Mouse (Mus musculus): ENCODE data around the gene 4930402H24Rik. TPM values are rescaled to one million over a fixed set of nuclear protein-coding genes. Genes with fewer than 3 reads are reported as not detected.

4930402H24Rik gene
- polyA plus RNA-seq (2016; fragmentation: Nextera tagmentation; extraction: Ambion mirVana) = 30.3 and 50.9 TPM in 2 replicates

DNA sequence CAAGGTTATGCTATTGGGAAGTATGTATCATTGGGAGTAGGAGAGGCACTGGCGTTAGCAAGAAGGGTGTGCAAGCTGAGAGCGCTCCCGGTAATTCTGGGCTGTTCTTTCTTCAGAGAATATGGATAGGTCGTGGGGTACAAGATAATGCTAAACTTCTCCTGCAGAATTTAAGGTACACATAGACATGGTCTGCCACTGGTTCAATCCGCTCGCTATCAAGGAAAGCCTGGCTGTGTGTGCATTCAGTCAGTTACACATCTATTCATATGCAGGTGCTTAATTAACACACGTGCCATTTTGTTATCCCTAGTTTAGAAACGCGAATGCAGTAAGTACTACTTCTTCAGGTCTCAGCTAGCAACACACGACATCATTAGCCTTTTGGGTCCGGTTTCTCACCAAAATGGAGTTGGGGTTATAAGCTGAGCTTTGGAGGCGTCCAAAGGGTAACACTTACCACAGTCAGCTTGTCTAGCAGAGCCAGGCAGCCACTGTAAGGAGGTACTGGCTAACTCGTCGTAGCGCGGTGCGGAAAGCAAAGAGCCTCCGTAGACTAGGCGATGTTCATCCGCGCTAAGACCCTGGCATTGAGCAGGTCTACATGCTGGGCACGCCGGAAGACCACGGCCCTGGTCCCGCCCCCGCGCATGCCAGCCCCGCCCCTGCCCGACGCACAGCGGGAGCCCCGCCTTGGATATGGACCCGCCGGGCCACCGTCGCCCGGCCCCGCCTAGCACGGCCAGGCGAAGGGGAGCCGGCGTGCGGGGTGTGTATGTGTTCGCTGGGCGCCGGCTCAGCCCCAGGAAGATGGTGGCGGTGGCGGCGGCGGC is at the start of gene 4930402H24Rik, which contains the start of gene Atrn:
TSS of gene 4930402H24Rik (minus strand) at position 656 of the 833 bp plus-strand sequence.
TSS of gene Atrn (plus strand) at position 745 of the 833 bp plus-strand sequence.
- H3K4me3 ChIP-seq = peak within 1 kb of the TSS; percentile 97
- peak within 1 kb of the TSS; percentile 90 for H3K27ac ChIP-seq
- WGBS = 5% methylated on average over 50 of the region's 50 CpGs
- H3K4me1 ChIP-seq (replicated peaks) = peaks cover 25% of the 10 kb centered on the region
- DNase-seq (ENCODE audit: low spot score) = peak; percentile 95
- no peaks in the 10 kb centered on the region for H3K9me3 ChIP-seq
- H3K27me3 ChIP-seq (ENCODE audit: insufficient read depth, poor library complexity, severe bottlenecking) = no peaks in the 10 kb centered on the region
- H3K36me3 ChIP-seq = no peaks in the 10 kb centered on the region

DNA sequence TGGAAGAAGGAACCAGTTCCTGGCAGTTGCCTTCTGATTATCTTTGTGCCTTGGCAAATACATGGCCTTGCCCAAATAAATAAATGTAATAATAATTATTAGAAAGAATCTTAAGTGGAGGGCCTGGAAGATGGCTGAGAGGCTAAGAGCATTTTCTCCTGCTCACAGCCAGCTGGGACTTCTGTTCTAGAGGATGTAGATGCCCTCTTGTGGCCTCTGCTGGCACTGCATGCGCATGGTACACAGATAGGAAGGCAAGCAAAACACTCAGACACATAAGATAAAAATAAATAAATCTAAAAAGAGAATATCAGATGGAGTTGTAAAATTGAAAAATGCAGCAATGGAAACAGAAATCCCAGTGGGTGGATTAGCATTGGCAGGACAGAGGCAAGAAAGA is 44.3 kb upstream of the 4930402H24Rik start:
- peaks cover 7% of the 10 kb centered on the region; the same call in 1 of the 2 replicates for H3K36me3 ChIP-seq
- H3K9me3 ChIP-seq = no peaks in the 10 kb centered on the region
- 2% methylated on average over 1 of the region's 1 CpGs for WGBS
- H3K27me3 ChIP-seq (ENCODE audit: insufficient read depth, poor library complexity, severe bottlenecking) = no peaks in the 10 kb centered on the region
- no peaks in the 10 kb centered on the region for H3K4me1 ChIP-seq (replicated peaks)
- DNase-seq (ENCODE audit: low spot score) = peak; percentile 83
- H3K27ac ChIP-seq = no peak overlapping the region
- no peak overlapping the region for H3K4me3 ChIP-seq

DNA sequence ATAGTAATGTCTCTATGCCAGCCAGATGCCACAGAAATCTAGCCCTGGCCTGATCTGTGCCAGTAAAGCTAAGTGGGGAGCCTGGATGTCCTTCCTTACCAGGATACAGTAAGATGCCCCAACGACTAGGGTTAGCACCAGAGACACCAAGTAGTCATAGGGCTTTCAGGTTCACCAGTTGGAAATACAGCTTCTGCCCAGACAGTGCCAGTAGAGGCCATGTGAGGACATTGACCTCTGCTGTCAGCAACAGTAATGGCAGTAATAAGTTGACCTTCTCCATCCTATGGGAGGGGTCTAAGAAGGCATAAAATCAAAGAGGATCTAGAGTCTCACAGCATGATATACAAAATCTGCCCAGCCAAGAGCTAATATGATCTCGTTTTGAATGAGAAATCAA is 43.6 kb upstream of the 4930402H24Rik start:
- Histone ChIP-seq H3K4me1 (replicated peaks) (no peaks in the 10 kb centered on the region), H3K4me3 (no peak overlapping the region), H3K27me3 (ENCODE audit: insufficient read depth, poor library complexity, severe bottlenecking) (no peaks in the 10 kb centered on the region), H3K9me3 (no peaks in the 10 kb centered on the region), H3K27ac (no peak overlapping the region), H3K36me3 (peaks cover 7% of the 10 kb centered on the region; the same call in 1 of the 2 replicates)
- no peak for DNase-seq (ENCODE audit: low spot score)
- WGBS = 82% methylated on average over 2 of the region's 2 CpGs

DNA sequence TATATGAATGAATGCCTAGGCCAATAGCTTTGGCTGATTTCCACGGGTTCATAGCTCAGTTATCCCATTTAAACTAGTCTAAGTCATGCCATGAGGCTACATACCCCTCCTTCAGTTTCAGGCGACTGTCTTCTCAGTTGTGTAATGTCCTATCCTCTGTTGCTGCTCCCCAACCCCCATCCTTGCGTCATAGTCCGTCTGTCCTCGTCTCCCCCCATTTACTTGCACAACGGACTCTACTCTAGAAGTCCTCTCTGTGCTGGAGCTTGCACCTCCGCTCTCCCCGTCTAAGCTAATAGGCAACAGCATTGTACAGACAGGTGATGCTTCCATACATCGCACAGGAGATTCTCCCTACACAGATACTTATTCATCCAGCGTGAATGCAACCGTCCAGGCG is 26.7 kb upstream of the 4930402H24Rik start:
- WGBS = 90% methylated on average over 12 of the region's 12 CpGs
- no peaks in the 10 kb centered on the region for H3K9me3 ChIP-seq
- no peak for DNase-seq (ENCODE audit: low spot score)
- H3K27me3 ChIP-seq (ENCODE audit: insufficient read depth, poor library complexity, severe bottlenecking) = no peaks in the 10 kb centered on the region
- H3K27ac ChIP-seq = no peak overlapping the region
- H3K4me1 ChIP-seq (replicated peaks) = no peaks in the 10 kb centered on the region
- H3K36me3 ChIP-seq = no peaks in the 10 kb centered on the region
- H3K4me3 ChIP-seq = no peak overlapping the region

DNA sequence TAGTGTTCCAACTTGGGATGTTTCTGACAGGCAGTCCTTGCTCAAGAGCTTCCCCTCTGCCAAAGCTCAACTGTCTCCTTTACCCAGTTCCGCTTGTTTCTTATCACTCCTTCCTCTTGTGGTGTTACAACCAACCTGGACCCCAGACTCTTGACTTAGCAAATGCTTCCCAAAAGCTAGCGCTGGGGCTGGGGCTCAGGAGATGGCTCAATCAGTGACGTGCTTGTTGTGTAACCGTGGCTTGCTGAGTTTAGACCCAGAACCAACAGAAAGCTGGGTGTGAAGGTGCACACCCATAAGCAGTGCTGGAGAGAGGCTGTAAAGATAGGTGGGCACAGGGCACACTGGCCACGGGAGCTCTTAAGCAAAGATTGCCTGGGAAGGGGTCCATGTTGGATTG is 23.8 kb upstream of the 4930402H24Rik start:
- no peak overlapping the region for H3K4me3 ChIP-seq
- no peak overlapping the region for H3K27ac ChIP-seq
- no peaks in the 10 kb centered on the region for H3K27me3 ChIP-seq (ENCODE audit: insufficient read depth, poor library complexity, severe bottlenecking)
- H3K9me3 ChIP-seq = no peaks in the 10 kb centered on the region
- DNase-seq (ENCODE audit: low spot score) = no peak
- no peaks in the 10 kb centered on the region for H3K36me3 ChIP-seq
- 0 out of 2 replicates have a peak, but pooled peaks cover 3% of the 10 kb centered on the region for H3K4me1 ChIP-seq (replicated peaks)
- WGBS = 95% methylated on average over 5 of the region's 5 CpGs

DNA sequence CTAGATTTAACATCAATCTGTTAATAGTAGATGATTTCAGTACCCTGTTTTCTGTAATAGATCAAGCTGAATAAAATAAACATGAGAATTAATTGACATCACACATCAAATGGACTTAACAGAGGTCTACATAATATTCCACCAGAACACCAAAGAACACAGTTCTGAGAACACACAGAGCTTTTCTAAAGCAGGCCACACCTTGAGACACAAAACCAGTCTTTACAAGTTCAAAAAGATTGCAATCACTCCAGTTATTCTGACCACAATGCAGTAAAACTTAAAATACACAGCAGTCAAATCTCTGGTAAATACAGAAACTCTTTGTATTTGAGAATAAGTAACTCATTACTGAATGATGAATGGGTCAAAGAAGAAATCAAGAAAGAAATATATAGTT is 22.3 kb upstream of the 4930402H24Rik start:
- Histone ChIP-seq H3K4me3 (no peak overlapping the region), H3K27me3 (ENCODE audit: insufficient read depth, poor library complexity, severe bottlenecking) (no peaks in the 10 kb centered on the region), H3K36me3 (no peaks in the 10 kb centered on the region), H3K9me3 (no peaks in the 10 kb centered on the region), H3K27ac (no peak overlapping the region), H3K4me1 (replicated peaks) (0 out of 2 replicates have a peak, but pooled peaks cover 3% of the 10 kb centered on the region)
- DNase-seq (ENCODE audit: low spot score) = no peak

DNA sequence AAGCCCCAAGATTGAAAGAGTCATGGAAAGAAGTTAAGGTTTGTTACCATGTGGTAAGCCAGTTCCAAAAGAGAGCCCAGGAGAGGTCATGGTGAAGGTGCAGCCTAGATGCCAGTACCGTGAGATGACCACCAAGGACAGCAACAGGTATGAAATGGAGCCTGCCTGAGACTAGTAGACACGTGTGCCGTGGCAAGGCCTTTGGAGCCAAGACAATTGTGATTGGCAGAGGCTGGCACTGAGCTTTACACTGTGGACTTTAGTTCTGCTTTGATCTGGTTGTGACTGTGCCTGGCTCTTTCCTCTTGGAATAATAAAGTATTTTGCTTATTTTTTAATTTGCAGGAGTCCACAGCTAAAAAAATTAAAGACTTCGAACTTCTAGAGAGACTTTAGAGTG is 21.8 kb upstream of the 4930402H24Rik start:
- no peak for DNase-seq (ENCODE audit: low spot score)
- WGBS = 92% methylated on average over 4 of the region's 4 CpGs
- Histone ChIP-seq H3K4me3 (no peak overlapping the region), H3K4me1 (replicated peaks) (0 out of 2 replicates have a peak, but pooled peaks cover 3% of the 10 kb centered on the region), H3K27me3 (ENCODE audit: insufficient read depth, poor library complexity, severe bottlenecking) (no peaks in the 10 kb centered on the region), H3K9me3 (no peaks in the 10 kb centered on the region), H3K27ac (no peak overlapping the region), H3K36me3 (no peaks in the 10 kb centered on the region)

DNA sequence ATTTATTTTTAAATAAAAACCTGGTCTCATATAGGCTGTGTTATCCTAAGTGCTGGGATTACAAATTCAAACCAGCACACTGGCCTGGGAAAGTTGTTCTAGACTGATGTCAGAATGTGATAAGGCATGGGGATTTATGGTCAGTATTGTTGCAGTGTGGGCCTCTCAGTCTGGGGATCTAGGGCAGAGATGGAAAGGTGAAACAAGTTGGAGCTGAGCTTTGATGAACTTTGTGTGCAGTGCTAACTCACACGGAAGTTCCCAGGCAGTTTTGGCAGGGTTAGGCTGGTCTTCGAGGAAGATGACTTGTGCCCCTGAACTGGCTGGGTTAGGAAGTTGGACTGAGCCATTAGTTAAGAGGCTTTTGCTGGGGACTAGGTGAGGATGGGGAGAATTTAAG is 18.7 kb upstream of the 4930402H24Rik start:
- no peak for DNase-seq (ENCODE audit: low spot score)
- no peaks in the 10 kb centered on the region for H3K27me3 ChIP-seq (ENCODE audit: insufficient read depth, poor library complexity, severe bottlenecking)
- no peak overlapping the region for H3K4me3 ChIP-seq
- H3K9me3 ChIP-seq = no peaks in the 10 kb centered on the region
- WGBS = 89% methylated on average over 2 of the region's 2 CpGs
- H3K27ac ChIP-seq = no peak overlapping the region
- 0 out of 2 replicates have a peak, but pooled peaks cover 3% of the 10 kb centered on the region for H3K4me1 ChIP-seq (replicated peaks)
- H3K36me3 ChIP-seq = no peaks in the 10 kb centered on the region

DNA sequence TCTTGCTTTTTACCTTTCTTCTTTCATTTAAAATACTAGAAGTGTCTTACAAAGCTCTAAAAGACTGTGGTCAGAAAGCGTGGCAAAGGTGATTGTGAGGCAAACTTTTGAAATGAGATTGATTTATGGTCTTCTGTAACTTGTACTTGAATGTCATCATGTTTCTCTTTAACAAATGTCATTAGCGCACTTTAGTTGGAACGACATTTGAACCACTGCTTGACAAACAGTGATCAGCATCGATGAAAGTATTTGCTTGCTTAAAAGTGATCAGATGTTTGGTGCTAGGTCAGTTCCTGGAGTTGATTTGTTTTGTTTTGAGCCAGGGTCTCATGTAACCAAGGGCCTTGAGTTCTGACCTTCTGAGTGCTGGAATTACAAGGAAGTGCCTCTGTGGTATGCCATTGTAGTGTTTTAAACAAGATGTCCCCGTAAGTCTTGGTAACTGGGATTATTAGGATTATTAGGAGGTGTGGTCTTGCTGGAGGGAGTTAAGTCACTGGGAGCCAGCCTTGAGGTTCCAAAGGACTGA is 12.9 kb upstream of the 4930402H24Rik start:
- WGBS = 80% methylated on average over 5 of the region's 5 CpGs
- Histone ChIP-seq H3K27me3 (ENCODE audit: insufficient read depth, poor library complexity, severe bottlenecking) (no peaks in the 10 kb centered on the region), H3K27ac (no peak overlapping the region), H3K9me3 (no peaks in the 10 kb centered on the region), H3K4me1 (replicated peaks) (peaks cover 8% of the 10 kb centered on the region), H3K4me3 (no peak overlapping the region), H3K36me3 (no peaks in the 10 kb centered on the region)
- no peak for DNase-seq (ENCODE audit: low spot score)

DNA sequence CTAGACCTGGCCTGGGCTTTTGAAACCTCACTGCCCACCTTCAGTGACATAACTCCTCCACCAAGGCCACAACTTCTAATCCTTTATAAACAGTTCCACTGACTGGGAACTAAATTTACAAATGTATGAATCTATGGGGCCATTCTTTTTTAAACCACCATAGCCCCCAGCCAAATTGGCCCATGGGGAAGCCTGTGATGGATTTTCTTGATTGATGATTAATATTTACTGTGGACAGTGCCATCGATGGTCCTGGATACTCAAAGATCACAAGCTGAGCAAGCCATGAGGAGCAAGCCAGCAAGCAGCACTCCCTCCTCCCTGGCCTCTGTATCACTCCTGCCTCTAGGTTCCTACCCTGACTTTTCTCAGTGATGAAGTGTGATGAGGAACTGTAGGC is 11.5 kb upstream of the 4930402H24Rik start:
- WGBS = 88% methylated on average over 1 of the region's 1 CpGs
- Histone ChIP-seq H3K27me3 (ENCODE audit: insufficient read depth, poor library complexity, severe bottlenecking) (no peaks in the 10 kb centered on the region), H3K4me3 (no peak overlapping the region), H3K9me3 (no peaks in the 10 kb centered on the region), H3K27ac (no peak overlapping the region), H3K36me3 (no peaks in the 10 kb centered on the region), H3K4me1 (replicated peaks) (peaks cover 8% of the 10 kb centered on the region)
- DNase-seq (ENCODE audit: low spot score) = no peak

DNA sequence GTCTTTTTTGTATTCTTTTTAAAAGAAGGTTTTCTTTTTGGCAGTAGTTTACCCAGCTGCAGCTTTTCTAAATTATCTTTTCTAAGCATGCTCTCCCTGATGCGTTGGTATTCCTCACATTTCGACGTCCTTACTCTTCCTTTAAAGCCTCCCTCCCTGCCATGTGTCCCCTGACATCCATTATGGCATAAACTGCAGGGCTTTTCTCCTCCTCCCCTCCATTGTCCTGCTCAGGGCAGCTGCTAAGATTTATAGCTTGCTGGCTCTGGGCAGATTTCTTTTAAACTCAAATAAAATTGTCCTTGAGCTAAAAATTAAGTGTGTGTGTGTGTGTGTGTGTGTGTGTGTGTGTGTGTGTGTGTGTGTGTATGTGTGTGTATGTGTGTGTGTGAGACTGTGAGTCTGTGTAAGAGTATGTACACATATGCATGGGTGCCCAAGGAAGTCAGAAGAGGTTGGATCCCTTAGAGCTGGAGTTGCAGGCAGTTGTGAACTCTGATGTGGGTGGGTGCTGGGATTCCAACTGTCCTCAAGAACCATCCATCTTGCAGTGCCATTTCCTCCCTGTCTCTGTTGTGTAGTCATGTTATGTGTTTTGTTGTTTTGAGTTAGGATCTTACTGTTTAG is 10.4 kb upstream of the 4930402H24Rik start:
- Histone ChIP-seq H3K9me3 (no peaks in the 10 kb centered on the region), H3K27me3 (ENCODE audit: insufficient read depth, poor library complexity, severe bottlenecking) (no peaks in the 10 kb centered on the region), H3K4me3 (no peak overlapping the region), H3K27ac (no peak overlapping the region), H3K4me1 (replicated peaks) (peaks cover 8% of the 10 kb centered on the region), H3K36me3 (no peaks in the 10 kb centered on the region)
- WGBS = 62% methylated on average over 3 of the region's 3 CpGs
- DNase-seq (ENCODE audit: low spot score) = no peak

DNA sequence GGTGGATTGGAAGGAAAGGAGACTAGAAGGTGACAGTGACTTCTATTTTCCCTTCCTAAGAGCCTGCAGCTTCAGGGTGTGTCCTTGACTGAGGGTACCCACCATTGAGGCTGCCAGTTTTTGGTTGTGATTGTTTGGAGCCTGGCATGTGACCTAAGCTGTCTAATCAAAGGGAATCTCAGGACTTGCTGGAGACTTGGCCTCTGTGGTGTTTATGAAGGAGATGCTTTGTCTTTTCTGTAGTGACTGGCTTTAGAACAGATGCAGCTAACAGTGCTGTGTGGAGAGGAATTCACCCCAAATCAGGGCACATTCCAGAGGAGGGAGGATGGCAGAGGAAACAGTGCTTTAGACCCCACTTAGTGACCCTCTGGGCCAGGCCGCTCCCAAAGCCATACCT is 8.7 kb upstream of the 4930402H24Rik start:
- Histone ChIP-seq H3K9me3 (no peaks in the 10 kb centered on the region), H3K27me3 (ENCODE audit: insufficient read depth, poor library complexity, severe bottlenecking) (no peaks in the 10 kb centered on the region), H3K4me3 (no peak overlapping the region), H3K36me3 (no peaks in the 10 kb centered on the region), H3K4me1 (replicated peaks) (peaks cover 8% of the 10 kb centered on the region), H3K27ac (0 out of 2 replicates have a peak overlapping the region, but pooled peaks have one; percentile 23)
- 84% methylated on average over 1 of the region's 1 CpGs for WGBS
- no peak for DNase-seq (ENCODE audit: low spot score)

DNA sequence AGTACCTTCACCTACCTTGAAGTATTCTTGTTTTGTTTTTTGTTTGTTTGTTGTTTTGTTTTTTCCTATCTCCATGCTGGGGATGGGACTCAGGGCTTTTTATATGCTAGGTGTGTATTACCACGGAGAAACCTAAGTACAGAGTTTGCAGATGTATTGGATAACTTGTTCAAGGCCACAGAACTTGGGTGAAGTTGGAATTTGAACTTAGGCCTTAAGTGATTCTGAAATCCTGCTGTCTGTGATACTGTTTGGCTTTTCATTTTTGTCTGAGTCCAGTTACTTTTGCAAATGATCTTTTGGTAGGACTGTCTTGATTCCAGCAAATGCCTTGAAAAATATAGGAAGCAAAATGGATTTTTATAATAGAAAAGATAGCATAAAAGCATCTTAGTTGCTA is 5.5 kb upstream of the 4930402H24Rik start:
- H3K4me3 ChIP-seq = no peak overlapping the region
- DNase-seq (ENCODE audit: low spot score) = no peak

More for the DNA sequence above, 5.5 kb upstream of the 4930402H24Rik start:
- WGBS = 65% methylated on average over 1 of the region's 1 CpGs
- Histone ChIP-seq H3K27me3 (ENCODE audit: insufficient read depth, poor library complexity, severe bottlenecking) (no peaks in the 10 kb centered on the region), H3K27ac (no peak overlapping the region), H3K4me1 (replicated peaks) (peaks cover 22% of the 10 kb centered on the region), H3K9me3 (no peaks in the 10 kb centered on the region), H3K36me3 (no peaks in the 10 kb centered on the region)
